Mouse (Mus musculus): ENCODE measurements around the gene 4930402H24Rik. TPM values are rescaled to one million over a fixed set of nuclear protein-coding genes. Genes with fewer than 3 reads are reported as not detected.

Gene 4930402H24Rik
- polyA plus RNA-seq, 1 experiment from 2014 or later = 97.8 TPM

DNA sequence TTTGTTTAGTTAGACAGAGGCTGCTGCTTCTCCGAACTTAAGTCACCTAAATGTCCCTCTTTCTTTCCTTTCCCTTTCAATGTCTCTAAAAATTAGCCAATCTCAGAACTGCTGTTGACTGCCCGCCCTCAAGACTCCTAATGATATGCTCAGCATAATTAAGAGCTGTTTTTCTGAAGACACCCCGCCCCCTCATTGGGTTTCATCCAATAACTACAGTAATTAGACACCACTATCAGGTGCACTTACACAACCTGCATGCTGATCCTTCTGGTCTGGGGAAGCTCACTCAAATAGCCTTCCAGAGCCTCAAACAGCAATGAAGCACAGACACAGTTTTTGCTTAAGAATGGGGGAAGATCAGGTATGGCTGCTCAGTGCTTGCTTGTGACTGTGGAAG lies 156.5 kb downstream of the 4930402H24Rik start:
- H3K36me3 ChIP-seq = peaks cover 48% of the 10 kb centered on the region
- WGBS = 35% methylated on average over 3 of the region's 3 CpGs
- H3K27ac ChIP-seq (replicated peaks) = no peak overlapping the region
- H3K27me3 ChIP-seq = no peaks in the 10 kb centered on the region
- no peak overlapping the region for H3K9ac ChIP-seq (replicated peaks)
- ATAC-seq (replicated peaks) = no peak
- H3K9me3 ChIP-seq = no peaks in the 10 kb centered on the region
- H3K4me2 ChIP-seq (replicated peaks) = no peak overlapping the region
- 0 out of 2 replicates have a peak, but pooled peaks cover 6% of the 10 kb centered on the region for H3K4me1 ChIP-seq
- no peak overlapping the region for H3K4me3 ChIP-seq

DNA sequence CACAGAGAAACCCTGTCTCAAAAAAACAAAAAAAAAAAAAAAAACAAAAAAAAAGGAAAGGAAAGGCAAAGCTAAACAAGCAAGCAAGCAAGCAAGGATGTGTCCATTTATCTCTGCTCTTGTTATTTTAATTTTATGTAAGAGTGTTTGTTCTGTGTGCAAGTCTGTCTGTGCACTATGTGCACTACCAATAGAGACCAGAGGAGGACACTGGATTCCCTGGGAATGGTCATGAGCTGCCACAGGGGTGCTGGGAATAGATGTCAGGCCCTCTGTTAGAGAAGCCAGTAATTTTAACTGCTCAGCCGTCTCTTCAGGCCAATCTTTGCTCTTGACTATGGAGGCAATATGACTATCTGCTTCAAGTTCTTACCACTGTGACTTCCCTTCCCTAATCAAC lies 162.6 kb downstream of the 4930402H24Rik start:
- no peak overlapping the region for H3K4me2 ChIP-seq (replicated peaks)
- no peak overlapping the region for H3K27ac ChIP-seq (replicated peaks)
- no peak overlapping the region for H3K4me3 ChIP-seq
- no peaks in the 10 kb centered on the region for H3K9me3 ChIP-seq
- no peak overlapping the region for H3K9ac ChIP-seq (replicated peaks)
- H3K36me3 ChIP-seq = peaks cover 99% of the 10 kb centered on the region
- 97% methylated on average over 1 of the region's 1 CpGs for WGBS
- ATAC-seq (replicated peaks) = no peak
- no peaks in the 10 kb centered on the region for H3K27me3 ChIP-seq
- no peaks in the 10 kb centered on the region for H3K4me1 ChIP-seq

DNA sequence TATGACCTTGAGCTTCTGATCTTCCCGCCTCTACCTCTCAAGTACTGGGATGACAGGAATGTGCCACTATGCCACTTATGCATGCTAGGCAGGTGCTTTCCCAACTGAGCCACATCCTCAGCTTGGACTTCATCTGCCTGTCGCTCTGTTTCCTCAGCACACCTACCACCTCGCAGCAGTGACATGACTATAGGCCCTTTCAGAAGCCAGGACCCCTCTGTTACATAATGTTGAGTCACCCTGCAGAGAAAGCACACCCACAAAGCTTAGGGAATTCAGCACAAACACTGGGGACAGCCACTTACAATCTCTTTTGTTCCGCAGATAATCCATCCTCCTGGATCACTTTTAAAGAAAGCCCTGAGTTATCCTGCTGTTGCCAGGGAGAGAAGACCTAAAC lies 166.1 kb downstream of the 4930402H24Rik start:
- H3K9me3 ChIP-seq = no peaks in the 10 kb centered on the region
- peaks cover 96% of the 10 kb centered on the region for H3K36me3 ChIP-seq
- no peaks in the 10 kb centered on the region for H3K27me3 ChIP-seq
- no peak overlapping the region for H3K4me3 ChIP-seq
- H3K4me2 ChIP-seq (replicated peaks) = no peak overlapping the region
- H3K4me1 ChIP-seq = no peaks in the 10 kb centered on the region
- no peak overlapping the region for H3K27ac ChIP-seq (replicated peaks)
- no peak for ATAC-seq (replicated peaks)
- H3K9ac ChIP-seq (replicated peaks) = no peak overlapping the region
- WGBS = 27% methylated on average over 4 of the region's 4 CpGs

DNA sequence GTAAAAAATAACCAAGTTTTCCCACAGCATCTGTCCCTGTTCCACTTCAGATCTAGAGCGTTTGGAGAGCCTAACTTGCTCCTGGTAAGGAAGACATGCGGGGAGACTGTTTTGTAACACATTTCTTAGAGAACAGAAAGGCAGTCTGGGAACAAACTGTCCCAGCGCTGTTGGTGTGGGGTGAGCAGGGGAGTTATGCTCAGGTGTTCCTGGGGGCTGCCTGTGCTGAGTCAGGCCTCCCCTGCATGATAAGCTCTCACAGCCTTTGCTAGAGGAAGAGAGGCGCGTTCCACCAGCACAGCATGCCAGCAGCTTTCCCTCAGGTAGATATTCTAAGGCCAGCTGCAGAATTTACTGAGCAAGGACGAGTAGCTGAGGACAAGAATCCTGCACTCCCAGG lies 168.2 kb downstream of the 4930402H24Rik start:
- Histone ChIP-seq H3K4me1 (no peaks in the 10 kb centered on the region), H3K27me3 (no peaks in the 10 kb centered on the region), H3K4me2 (replicated peaks) (no peak overlapping the region), H3K9ac (replicated peaks) (no peak overlapping the region), H3K27ac (replicated peaks) (no peak overlapping the region), H3K36me3 (peaks cover 95% of the 10 kb centered on the region), H3K4me3 (no peak overlapping the region), H3K9me3 (no peaks in the 10 kb centered on the region)
- ATAC-seq (replicated peaks) = no peak
- WGBS = 84% methylated on average over 6 of the region's 6 CpGs

DNA sequence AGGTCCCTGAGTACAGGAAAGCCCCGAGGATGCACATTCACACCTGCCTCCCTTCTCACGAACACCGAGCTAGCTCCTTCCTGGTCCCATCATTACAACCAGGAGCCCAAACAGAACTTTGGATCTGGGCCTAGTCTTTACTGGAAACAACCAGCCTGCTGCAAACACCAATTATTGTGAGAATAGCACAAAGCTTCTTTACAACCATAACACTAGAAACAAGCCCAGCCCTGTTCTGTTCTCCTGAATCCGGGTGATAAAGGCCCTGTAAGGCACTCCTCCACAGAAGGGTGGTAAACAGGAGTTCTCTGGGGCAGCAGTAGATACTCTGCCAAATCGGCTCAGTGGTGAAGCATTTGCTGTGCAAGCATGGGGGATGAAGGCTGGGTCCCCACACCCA lies 170.9 kb downstream of the 4930402H24Rik start:
- peaks cover 90% of the 10 kb centered on the region for H3K36me3 ChIP-seq
- no peak overlapping the region for H3K4me2 ChIP-seq (replicated peaks)
- H3K4me3 ChIP-seq = no peak overlapping the region
- no peaks in the 10 kb centered on the region for H3K27me3 ChIP-seq
- no peak overlapping the region for H3K9ac ChIP-seq (replicated peaks)
- no peak for ATAC-seq (replicated peaks)
- 84% methylated on average over 5 of the region's 5 CpGs for WGBS
- H3K9me3 ChIP-seq = no peaks in the 10 kb centered on the region
- H3K27ac ChIP-seq (replicated peaks) = no peak overlapping the region
- no peaks in the 10 kb centered on the region for H3K4me1 ChIP-seq

DNA sequence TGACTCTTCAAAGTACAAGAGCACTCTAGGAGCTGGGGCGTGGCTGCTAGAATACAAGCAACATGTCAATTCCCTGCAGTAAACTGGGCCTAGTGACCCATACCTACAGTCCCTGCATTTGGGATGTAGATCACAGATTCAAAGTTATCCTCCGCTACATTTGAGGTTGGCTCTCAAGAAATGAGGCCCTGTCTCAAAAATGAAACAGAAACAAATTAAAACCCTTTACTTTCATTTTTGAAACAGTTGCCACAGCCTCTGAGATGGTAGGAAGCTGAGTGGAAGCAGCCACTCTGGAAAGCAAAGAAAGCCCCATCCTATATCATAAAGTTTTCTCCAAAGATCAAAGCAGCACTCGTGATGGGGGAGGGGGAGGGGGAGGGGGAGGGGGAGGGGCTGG lies 172.8 kb downstream of the 4930402H24Rik start:
- no peaks in the 10 kb centered on the region for H3K27me3 ChIP-seq
- no peak overlapping the region for H3K4me2 ChIP-seq (replicated peaks)
- peaks cover 90% of the 10 kb centered on the region for H3K36me3 ChIP-seq
- H3K4me3 ChIP-seq = no peak overlapping the region
- no peak for ATAC-seq (replicated peaks)
- H3K27ac ChIP-seq (replicated peaks) = no peak overlapping the region
- 75% methylated on average over 3 of the region's 3 CpGs for WGBS
- no peaks in the 10 kb centered on the region for H3K9me3 ChIP-seq
- no peak overlapping the region for H3K9ac ChIP-seq (replicated peaks)
- H3K4me1 ChIP-seq = no peaks in the 10 kb centered on the region

DNA sequence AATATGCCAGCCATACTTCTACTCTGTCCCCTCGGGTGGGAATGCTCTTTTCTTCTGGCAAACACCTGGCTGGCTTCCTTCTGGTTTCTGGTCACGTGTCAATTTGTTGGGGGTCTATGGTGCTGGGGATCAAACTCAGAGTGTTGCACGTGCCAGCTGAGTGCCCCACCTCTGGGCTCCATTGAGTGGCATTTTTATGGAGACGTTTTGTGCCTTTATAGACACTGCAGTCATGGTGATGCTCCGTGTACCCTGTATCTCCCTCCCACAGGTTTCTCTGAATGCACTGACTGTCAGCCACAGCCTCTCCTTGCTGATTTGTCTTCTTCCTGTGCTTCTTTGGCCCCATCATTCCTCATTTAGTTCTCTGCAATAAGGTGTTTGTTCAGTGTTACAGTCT lies 174.4 kb downstream of the 4930402H24Rik start:
- Histone ChIP-seq H3K4me3 (no peak overlapping the region), H3K9ac (replicated peaks) (no peak overlapping the region), H3K36me3 (peaks cover 90% of the 10 kb centered on the region), H3K27ac (replicated peaks) (no peak overlapping the region), H3K4me2 (replicated peaks) (no peak overlapping the region), H3K4me1 (no peaks in the 10 kb centered on the region), H3K9me3 (no peaks in the 10 kb centered on the region), H3K27me3 (no peaks in the 10 kb centered on the region)
- WGBS = 74% methylated on average over 5 of the region's 5 CpGs
- ATAC-seq (replicated peaks) = no peak

DNA sequence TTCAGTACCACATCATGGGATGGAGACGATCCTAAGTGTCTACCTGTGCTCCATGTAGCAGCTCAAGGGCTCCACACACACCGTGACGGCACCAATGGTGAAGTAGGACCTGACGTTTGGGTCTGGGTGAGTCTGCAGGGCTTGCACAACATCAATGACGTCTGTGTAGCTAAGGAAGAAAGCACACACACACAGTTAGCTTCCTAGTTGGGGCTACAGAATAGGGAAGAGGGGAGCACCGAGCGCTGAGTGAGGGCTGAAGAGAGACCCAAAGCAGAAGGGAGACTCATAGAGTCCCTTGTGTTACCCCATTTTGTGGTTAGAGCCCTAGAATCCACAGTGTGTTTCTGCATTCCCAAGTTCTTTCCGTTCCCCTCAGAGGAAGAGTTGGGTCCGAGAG lies 175.5 kb downstream of the 4930402H24Rik start:
- H3K4me3 ChIP-seq = no peak overlapping the region
- no peak overlapping the region for H3K9ac ChIP-seq (replicated peaks)
- no peak overlapping the region for H3K27ac ChIP-seq (replicated peaks)
- H3K27me3 ChIP-seq = no peaks in the 10 kb centered on the region
- no peaks in the 10 kb centered on the region for H3K9me3 ChIP-seq
- 93% methylated on average over 9 of the region's 9 CpGs for WGBS
- H3K36me3 ChIP-seq = peaks cover 92% of the 10 kb centered on the region
- H3K4me2 ChIP-seq (replicated peaks) = no peak overlapping the region
- H3K4me1 ChIP-seq = no peaks in the 10 kb centered on the region
- no peak for ATAC-seq (replicated peaks)

DNA sequence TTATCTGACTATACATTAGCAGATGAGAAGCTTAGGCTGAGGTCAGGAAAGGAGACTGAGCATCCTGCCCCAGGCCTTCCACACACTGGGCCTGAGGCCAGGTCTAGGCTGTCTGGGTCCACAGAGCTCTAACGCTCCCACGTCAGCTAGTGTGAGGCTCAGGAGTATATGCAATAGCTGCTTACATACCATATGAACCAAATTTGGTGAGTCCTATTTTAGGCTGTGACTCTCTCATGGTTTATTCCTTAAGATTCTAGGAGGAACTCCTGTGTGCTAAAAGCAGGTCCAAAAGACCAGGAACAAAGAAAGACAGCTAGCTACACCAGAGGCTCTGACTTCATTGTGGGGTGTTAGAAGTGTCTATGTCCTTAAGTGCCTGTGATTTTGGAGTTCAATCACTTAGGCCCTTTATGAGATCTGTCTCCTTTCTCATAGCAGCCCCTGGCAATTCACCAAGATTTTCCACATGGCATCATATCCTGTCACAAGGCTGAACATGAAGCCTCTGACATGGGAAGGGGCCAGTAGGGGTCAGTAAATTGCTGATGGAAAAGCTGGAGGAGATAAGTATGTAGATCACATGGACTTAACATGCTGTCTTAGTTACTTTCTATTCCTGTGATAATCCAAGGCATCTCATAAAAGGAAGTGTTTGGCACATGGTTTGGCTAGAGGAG lies 177.2 kb downstream of the 4930402H24Rik start:
- 91% methylated on average over 2 of the region's 2 CpGs for WGBS
- H3K4me2 ChIP-seq (replicated peaks) = no peak overlapping the region
- H3K27me3 ChIP-seq = no peaks in the 10 kb centered on the region
- H3K4me1 ChIP-seq = no peaks in the 10 kb centered on the region
- H3K27ac ChIP-seq (replicated peaks) = no peak overlapping the region
- H3K36me3 ChIP-seq = peaks cover 93% of the 10 kb centered on the region
- H3K9ac ChIP-seq (replicated peaks) = no peak overlapping the region
- no peaks in the 10 kb centered on the region for H3K9me3 ChIP-seq
- H3K4me3 ChIP-seq = no peak overlapping the region
- ATAC-seq (replicated peaks) = no peak

DNA sequence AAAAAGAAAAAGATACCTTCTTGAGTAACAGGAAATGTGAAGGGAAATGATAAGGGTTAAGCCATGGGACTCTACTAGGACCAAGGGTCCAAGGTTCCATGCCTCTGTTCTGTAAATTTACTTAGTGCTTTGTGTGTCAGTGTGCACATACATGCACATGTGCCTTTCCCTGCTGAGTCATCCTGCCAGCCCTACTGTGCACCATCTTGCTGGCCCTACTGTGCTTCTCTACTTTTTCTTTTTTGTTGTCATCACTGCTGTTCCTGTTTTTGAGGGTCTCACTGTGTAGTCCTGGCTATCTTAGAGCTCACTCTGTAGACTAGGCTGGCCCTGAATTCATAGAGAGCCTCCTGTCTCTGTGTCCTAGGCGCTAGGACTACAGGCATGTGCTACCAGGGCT lies 178.5 kb downstream of the 4930402H24Rik start:
- H3K27ac ChIP-seq (replicated peaks) = no peak overlapping the region
- H3K36me3 ChIP-seq = peaks cover 96% of the 10 kb centered on the region
- H3K9me3 ChIP-seq = no peaks in the 10 kb centered on the region
- WGBS = 96% methylated on average over 1 of the region's 1 CpGs
- H3K27me3 ChIP-seq = no peaks in the 10 kb centered on the region
- H3K4me1 ChIP-seq = no peaks in the 10 kb centered on the region
- ATAC-seq (replicated peaks) = no peak
- H3K9ac ChIP-seq (replicated peaks) = no peak overlapping the region
- no peak overlapping the region for H3K4me3 ChIP-seq
- no peak overlapping the region for H3K4me2 ChIP-seq (replicated peaks)

DNA sequence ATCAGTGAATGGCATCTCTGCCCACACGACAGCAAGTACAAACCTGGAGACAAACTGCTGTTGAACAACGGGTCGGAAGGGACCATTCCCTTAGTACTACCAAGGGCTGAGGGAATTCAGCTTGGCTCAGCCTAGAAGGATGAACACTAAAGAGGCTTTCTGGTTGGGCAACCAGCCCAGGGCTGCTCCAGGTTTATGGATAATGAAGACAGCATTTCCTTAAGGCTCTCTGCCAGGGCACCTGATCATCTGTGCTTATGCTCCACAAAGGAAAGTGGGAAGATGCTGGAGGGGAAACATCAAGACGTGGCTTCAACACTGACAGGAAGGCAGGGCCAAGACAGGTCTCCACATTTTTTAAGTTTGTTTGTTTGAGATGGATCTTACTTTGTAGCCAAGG lies 181.8 kb downstream of the 4930402H24Rik start:
- no peak overlapping the region for H3K9ac ChIP-seq (replicated peaks)
- 83% methylated on average over 4 of the region's 4 CpGs for WGBS

DNA sequence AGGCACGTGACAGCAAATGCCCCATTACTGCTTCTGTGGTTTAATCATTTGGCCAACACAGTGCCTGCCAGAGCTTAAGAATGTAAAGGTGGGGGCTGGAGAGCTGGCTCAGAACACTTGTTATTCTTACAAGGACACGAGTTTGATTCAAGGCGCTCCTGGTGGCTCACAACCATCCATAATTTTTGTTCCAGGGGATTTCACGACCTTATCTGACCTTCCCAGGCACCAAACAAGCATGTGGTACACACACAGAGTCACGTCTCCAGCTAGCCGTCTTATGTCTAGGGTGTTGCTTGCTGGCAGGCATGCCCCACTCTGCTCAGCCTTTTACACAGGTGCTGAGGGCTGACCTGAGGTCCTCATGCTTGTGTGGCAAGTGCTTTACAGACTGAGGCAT lies 188.3 kb downstream of the 4930402H24Rik start:
- H3K4me2 ChIP-seq (replicated peaks) = no peak overlapping the region
- H3K36me3 ChIP-seq = peaks cover 81% of the 10 kb centered on the region
- 84% methylated on average over 6 of the region's 6 CpGs for WGBS
- H3K9ac ChIP-seq (replicated peaks) = no peak overlapping the region
- no peaks in the 10 kb centered on the region for H3K4me1 ChIP-seq
- no peak for ATAC-seq (replicated peaks)
- H3K4me3 ChIP-seq = no peak overlapping the region
- no peak overlapping the region for H3K27ac ChIP-seq (replicated peaks)
- no peaks in the 10 kb centered on the region for H3K9me3 ChIP-seq
- H3K27me3 ChIP-seq = no peaks in the 10 kb centered on the region

More for the DNA sequence above, 181.8 kb downstream of the 4930402H24Rik start:
- ATAC-seq (replicated peaks) = no peak
- Histone ChIP-seq H3K27ac (replicated peaks) (no peak overlapping the region), H3K9me3 (no peaks in the 10 kb centered on the region), H3K36me3 (peaks cover 91% of the 10 kb centered on the region), H3K27me3 (no peaks in the 10 kb centered on the region), H3K4me1 (no peaks in the 10 kb centered on the region), H3K4me2 (replicated peaks) (no peak overlapping the region), H3K4me3 (no peak overlapping the region)

DNA sequence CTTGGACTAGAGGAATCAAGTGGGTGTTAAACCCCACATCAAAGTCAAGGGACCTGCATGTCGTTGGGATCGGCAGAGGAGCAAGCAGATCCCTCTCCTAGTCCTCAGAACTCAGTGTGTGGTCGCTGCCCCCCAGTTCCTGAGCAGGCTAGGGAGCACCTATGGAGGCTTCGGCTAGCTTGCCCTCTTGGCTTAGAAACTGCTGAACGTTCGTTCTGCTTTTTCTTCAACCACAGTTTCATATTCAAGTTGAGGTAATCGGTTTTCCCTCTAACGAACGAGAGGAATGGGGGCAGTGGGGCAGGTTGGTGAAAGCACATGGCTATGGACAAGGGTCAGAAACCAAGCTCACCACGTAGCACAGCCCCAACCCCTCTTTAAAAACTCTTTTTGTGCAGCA lies 199.1 kb downstream of the 4930402H24Rik start:
- H3K36me3 ChIP-seq = peaks cover 49% of the 10 kb centered on the region
- H3K27me3 ChIP-seq = no peaks in the 10 kb centered on the region
- H3K4me3 ChIP-seq = no peak overlapping the region
- no peak overlapping the region for H3K27ac ChIP-seq (replicated peaks)
- H3K9me3 ChIP-seq = no peaks in the 10 kb centered on the region
- no peak for ATAC-seq (replicated peaks)
- peaks cover 4% of the 10 kb centered on the region; the same call in 1 of the 2 replicates for H3K4me1 ChIP-seq
- no peak overlapping the region for H3K4me2 ChIP-seq (replicated peaks)
- 65% methylated on average over 10 of the region's 10 CpGs for WGBS
- no peak overlapping the region for H3K9ac ChIP-seq (replicated peaks)

Data from forebrain, embryonic 15.5 days (tissue).